Mouse (Mus musculus) megakaryocyte, embryonic 14.5 days (primary cell): ENCODE measurements at regions not wholly inside any gene's neighbourhood (a gene's known extent, or its start where the extent isn't known, plus 50 kb on each side); places are given as distances from the start of the nearest gene placed in this dataset.

Experiments used
- FLI1 ChIP-seq: IDR thresholded peaks from 2 replicates; pipeline ENCODE4 v1.6.1; 2012; ENCODE audit warnings: low read length, inconsistent platforms, mixed read lengths
- GATA1 ChIP-seq: IDR thresholded peaks from 3 replicates; pipeline ENCODE4 v1.6.1; 2012; ENCODE audit warnings: mixed read lengths, low read length, inconsistent platforms, borderline replicate concordance

DNA sequence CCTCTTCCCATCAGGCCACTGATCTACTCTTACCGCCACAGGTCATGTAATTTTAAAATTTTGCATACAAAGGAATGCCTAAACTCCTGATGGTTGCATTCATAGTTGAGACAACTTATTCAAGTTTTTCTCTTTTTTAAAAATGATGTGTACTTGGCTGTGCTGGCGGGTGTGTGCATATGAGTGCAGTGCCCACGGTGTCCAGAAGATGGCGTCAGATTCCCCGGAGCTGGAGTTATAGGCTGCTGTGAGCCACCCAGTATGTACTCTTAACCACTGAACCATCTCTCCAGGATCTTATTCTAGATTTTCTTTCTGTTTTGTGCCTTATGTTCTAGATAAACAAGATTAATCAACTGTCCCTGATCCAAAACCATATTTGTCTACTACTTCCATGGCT is 116.0 kb downstream of the Polr2m start:
- TF ChIP-seq GATA1 = no peak
- no peak for TF ChIP-seq FLI1
